Mouse (Mus musculus) cerebellum, adult 11-12 months (tissue): ENCODE measurements at regions not wholly inside any gene's neighbourhood (a gene's known extent, or its start where the extent isn't known, plus 50 kb on each side); places are given as distances from the start of the nearest gene placed in this dataset.
A peak's percentile ranks its signal among the peaks of the same experiment; 100 is the strongest.
"Not testable (repeated sequence)": the region's sequence is repeated elsewhere in the genome, so short reads cannot be mapped to it uniquely, and the experiment has no call there.

Experiments used
- DNase-seq: peaks from one replicate; pipeline ENCODE4 v3.0.0; 2022

- no peak for DNase-seq
These were observed 171.8 kb downstream of the Ankrd50 start for GRCm38 (mm10) chr3:38312834-38313233.

GRCm38 (mm10) chr3:38312121-38312520 lies 172.5 kb downstream of the Ankrd50 start:
- no peak for DNase-seq

- DNase-seq: peak; percentile 3
These were observed 184.5 kb downstream of the Ankrd50 start for GRCm38 (mm10) chr3:38299898-38300751.

GRCm38 (mm10) chr3:38299236-38299897 lies 185.3 kb downstream of the Ankrd50 start:
- DNase-seq: peak; percentile 37

GRCm38 (mm10) chr3:38297499-38297898 lies 187.1 kb downstream of the Ankrd50 start:
- DNase-seq: no peak

- no peak for DNase-seq
These were observed 195.6 kb downstream of the Ankrd50 start for GRCm38 (mm10) chr3:38289062-38289461.

GRCm38 (mm10) chr3:38283687-38284124 lies 200.9 kb downstream of the Ankrd50 start:
- DNase-seq: no peak

GRCm38 (mm10) chr3:38282891-38283290 lies 201.8 kb downstream of the Ankrd50 start:
- no peak for DNase-seq

GRCm38 (mm10) chr3:38281683-38282082 lies 203.0 kb downstream of the Ankrd50 start:
- DNase-seq: no peak

- no peak for DNase-seq
These were observed 203.8 kb downstream of the Ankrd50 start for GRCm38 (mm10) chr3:38280876-38281275.

GRCm38 (mm10) chr3:38280105-38280504 lies 204.5 kb downstream of the Ankrd50 start:
- no peak for DNase-seq

- DNase-seq: no peak
These were observed 207.6 kb downstream of the Ankrd50 start for GRCm38 (mm10) chr3:38276948-38277504.

GRCm38 (mm10) chr3:38275321-38275720 lies 209.3 kb downstream of the Ankrd50 start:
- no peak for DNase-seq

- DNase-seq: no peak
These were observed 213.9 kb downstream of the Ankrd50 start for GRCm38 (mm10) chr3:38270742-38271141.

- DNase-seq: no peak
These were observed 216.4 kb downstream of the Ankrd50 start for GRCm38 (mm10) chr3:38268226-38268625.

- no peak for DNase-seq
These were observed 221.1 kb downstream of the Ankrd50 start for GRCm38 (mm10) chr3:38263261-38264141.

GRCm38 (mm10) chr3:38261326-38262075 lies 223.1 kb downstream of the Ankrd50 start:
- DNase-seq: no peak

GRCm38 (mm10) chr3:38259223-38259622 lies 225.4 kb downstream of the Ankrd50 start:
- DNase-seq: not testable (repeated sequence)

- DNase-seq: no peak
These were observed 226.8 kb downstream of the Ankrd50 start for GRCm38 (mm10) chr3:38257843-38258290.

GRCm38 (mm10) chr3:38257076-38257842 lies 227.4 kb downstream of the Ankrd50 start:
- no peak for DNase-seq

GRCm38 (mm10) chr3:38255674-38256073 lies 229.0 kb downstream of the Ankrd50 start:
- DNase-seq: peak; percentile 13
